Mouse (Mus musculus): ENCODE measurements around the gene Nfam1. TPM values are rescaled to one million over a fixed set of nuclear protein-coding genes. Genes with fewer than 3 reads are reported as not detected.

Nfam1 gene
- polyA plus RNA-seq, 1 experiment from 2014 or later = 1.2 TPM

DNA sequence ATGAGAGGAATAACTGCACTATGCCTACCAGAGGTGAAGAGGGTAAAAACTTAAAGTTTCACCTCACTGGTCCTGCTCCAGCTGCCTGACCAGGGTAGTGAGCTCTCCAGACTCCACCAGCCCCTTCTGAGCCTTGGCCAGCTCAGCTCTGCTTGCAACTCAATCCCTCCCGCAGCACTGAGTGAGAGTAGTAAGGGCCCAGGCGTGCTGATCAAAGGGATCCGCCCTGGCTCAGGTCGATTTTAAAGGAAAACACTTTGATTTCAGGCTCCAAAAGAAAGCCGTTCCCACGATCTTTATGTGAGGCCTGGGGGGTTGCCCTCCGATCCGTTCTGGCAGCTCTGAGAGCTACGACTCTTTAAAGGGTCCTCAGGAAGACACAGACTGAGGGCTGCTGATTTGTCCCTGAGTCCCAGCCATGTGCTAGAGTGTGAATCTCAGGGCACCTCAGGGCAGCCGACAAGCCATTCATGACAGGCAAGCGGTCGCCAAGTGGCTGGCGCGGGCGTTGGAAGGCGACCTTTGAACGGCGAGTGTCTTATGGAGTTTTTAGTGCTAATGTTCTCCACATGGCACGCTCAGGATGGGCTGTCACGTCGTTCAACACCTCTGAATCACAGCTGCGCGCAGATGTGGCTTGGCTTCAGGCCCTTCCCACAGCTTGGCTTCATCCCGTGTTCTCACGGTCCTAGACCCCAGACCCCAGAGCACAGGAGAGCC lies 7.9 kb downstream of the Nfam1 start:
- peak; percentile 3; the same call in 1 of the 2 replicates for TF ChIP-seq CTCF (IDR thresholded peaks at IDR 0.05; ENCODE audit: low read depth)
- H3K9me3 ChIP-seq (ENCODE audit: control insufficient read depth) = no peaks in the 10 kb centered on the region
- 0 out of 2 replicates have a peak, but pooled peaks cover 9% of the 10 kb centered on the region for H3K4me1 ChIP-seq (replicated peaks; ENCODE audit: control insufficient read depth, insufficient read depth, low read length)
- H3K4me2 ChIP-seq (replicated peaks; ENCODE audit: low read depth) = peak overlapping the region; percentile 33; the same call in 1 of the 2 replicates
- 0 out of 2 replicates have a peak overlapping the region, but pooled peaks have one; percentile 11 for H3K9ac ChIP-seq (ENCODE audit: low read depth, low read length)
- WGBS = 14% methylated on average over 25 of the region's 25 CpGs
- peak overlapping the region; percentile 28; the same call in 1 of the 2 replicates for H3K27ac ChIP-seq (ENCODE audit: low read depth, low read length)
- no peaks in the 10 kb centered on the region for H3K36me3 ChIP-seq (ENCODE audit: control insufficient read depth, insufficient read depth)
- H3K4me3 ChIP-seq (ENCODE audit: low read depth, low read length) = no peak overlapping the region
- H3K27me3 ChIP-seq (replicated peaks; ENCODE audit: control insufficient read depth, insufficient read depth, low read length) = no peaks in the 10 kb centered on the region
- peak; percentile 86 for ATAC-seq

DNA sequence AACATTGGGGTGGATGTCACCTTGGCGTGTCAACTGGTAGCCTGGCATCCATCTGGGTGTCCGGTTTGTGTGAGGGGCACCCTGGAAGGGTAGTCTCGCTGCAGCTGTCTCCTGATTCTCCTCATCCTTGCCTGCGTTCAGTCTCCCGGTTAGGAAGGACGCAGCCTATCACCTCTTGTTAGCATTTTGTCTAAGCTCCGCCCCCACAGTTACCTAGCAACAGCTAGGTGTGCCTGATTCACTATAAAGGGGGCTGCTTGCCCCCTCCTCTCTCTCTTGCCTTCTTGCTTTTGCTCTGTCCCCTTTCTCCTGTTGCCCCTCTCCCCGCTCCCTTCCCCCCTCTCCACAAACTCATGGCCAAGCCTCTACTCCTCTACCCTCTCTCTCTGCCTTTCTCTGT lies 10.2 kb downstream of the Nfam1 start:
- no peaks in the 10 kb centered on the region for H3K27me3 ChIP-seq (replicated peaks; ENCODE audit: control insufficient read depth, insufficient read depth, low read length)
- no peaks in the 10 kb centered on the region for H3K9me3 ChIP-seq (ENCODE audit: control insufficient read depth)
- ATAC-seq = no peak
- no peak overlapping the region for H3K4me2 ChIP-seq (replicated peaks; ENCODE audit: low read depth)
- no peak overlapping the region for H3K9ac ChIP-seq (ENCODE audit: low read depth, low read length)
- WGBS = 47% methylated on average over 8 of the region's 8 CpGs
- TF ChIP-seq CTCF (IDR thresholded peaks at IDR 0.05; ENCODE audit: low read depth) = no peak
- 0 out of 2 replicates have a peak, but pooled peaks cover 9% of the 10 kb centered on the region for H3K4me1 ChIP-seq (replicated peaks; ENCODE audit: control insufficient read depth, insufficient read depth, low read length)
- no peak overlapping the region for H3K4me3 ChIP-seq (ENCODE audit: low read depth, low read length)
- H3K36me3 ChIP-seq (ENCODE audit: control insufficient read depth, insufficient read depth) = no peaks in the 10 kb centered on the region
- no peak overlapping the region for H3K27ac ChIP-seq (ENCODE audit: low read depth, low read length)

DNA sequence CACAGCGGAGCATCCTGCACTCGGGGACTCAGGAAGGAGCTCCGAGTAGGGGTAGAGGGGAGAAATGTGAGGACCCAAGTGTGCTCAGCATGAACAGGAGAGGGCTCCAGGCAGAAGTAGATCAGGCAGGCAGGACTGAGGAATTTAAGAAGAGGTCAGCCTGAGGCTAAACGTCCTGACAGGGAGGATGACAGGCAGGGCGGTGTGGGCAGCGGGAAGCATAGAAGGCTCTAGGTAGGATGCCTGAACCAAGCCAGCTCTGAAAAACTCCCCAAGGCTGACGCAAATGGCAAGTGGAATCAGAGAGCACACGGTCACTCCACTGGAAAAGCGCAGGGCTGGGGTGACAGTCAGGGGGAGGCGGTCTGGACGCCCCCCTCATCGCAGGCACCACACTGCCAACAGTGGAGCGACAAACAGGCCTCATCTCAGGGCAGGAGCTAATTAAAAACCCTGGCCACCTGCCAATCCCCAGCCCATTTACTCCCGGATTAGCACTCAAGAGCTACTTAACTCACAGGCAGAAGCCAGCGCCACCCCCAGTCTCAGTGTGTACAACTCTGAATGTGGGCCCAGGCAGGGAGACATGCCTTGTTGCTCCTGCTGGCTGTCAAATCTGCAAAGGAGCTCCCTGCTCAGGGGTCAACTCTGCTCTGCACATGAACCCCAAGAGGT lies 22.0 kb downstream of the Nfam1 start:
- 52% methylated on average over 15 of the region's 15 CpGs for WGBS
- no peak for ATAC-seq
- Histone ChIP-seq H3K27ac (ENCODE audit: low read depth, low read length) (no peak overlapping the region), H3K4me2 (replicated peaks; ENCODE audit: low read depth) (no peak overlapping the region), H3K9me3 (ENCODE audit: control insufficient read depth) (no peaks in the 10 kb centered on the region), H3K36me3 (ENCODE audit: control insufficient read depth, insufficient read depth) (no peaks in the 10 kb centered on the region), H3K4me1 (replicated peaks; ENCODE audit: control insufficient read depth, insufficient read depth, low read length) (peaks cover 7% of the 10 kb centered on the region; the same call in 1 of the 2 replicates), H3K9ac (ENCODE audit: low read depth, low read length) (no peak overlapping the region), H3K27me3 (replicated peaks; ENCODE audit: control insufficient read depth, insufficient read depth, low read length) (no peaks in the 10 kb centered on the region; the same call in 1 of the 2 replicates), H3K4me3 (ENCODE audit: low read depth, low read length) (no peak overlapping the region)
- no peak for TF ChIP-seq CTCF (IDR thresholded peaks at IDR 0.05; ENCODE audit: low read depth)

DNA sequence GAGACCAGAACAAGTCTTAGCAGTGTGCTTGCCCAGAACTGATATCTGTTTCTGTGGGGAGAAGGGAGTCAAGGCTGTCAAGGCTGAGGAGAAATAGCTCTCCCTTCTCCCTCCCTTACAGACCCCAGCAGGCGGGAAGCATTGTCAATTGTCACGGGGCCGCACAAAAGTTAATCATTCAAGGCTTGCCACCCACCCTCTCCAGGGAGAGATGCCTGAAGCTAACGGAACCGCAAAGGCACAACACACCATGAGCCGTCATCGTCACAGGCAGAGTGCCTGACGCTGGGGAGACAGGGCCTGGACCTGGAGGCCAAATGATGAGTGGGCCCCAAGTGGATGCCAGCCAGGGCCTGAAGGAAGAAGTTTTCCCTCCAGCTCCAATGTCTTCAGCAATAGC lies 22.7 kb downstream of the Nfam1 start:
- no peaks in the 10 kb centered on the region; the same call in 1 of the 2 replicates for H3K27me3 ChIP-seq (replicated peaks; ENCODE audit: control insufficient read depth, insufficient read depth, low read length)
- no peak overlapping the region for H3K9ac ChIP-seq (ENCODE audit: low read depth, low read length)
- H3K4me2 ChIP-seq (replicated peaks; ENCODE audit: low read depth) = no peak overlapping the region
- WGBS = 41% methylated on average over 8 of the region's 8 CpGs
- no peak for ATAC-seq
- H3K27ac ChIP-seq (ENCODE audit: low read depth, low read length) = no peak overlapping the region
- no peak overlapping the region for H3K4me3 ChIP-seq (ENCODE audit: low read depth, low read length)
- no peaks in the 10 kb centered on the region for H3K36me3 ChIP-seq (ENCODE audit: control insufficient read depth, insufficient read depth)
- H3K4me1 ChIP-seq (replicated peaks; ENCODE audit: control insufficient read depth, insufficient read depth, low read length) = peaks cover 7% of the 10 kb centered on the region; the same call in 1 of the 2 replicates
- TF ChIP-seq CTCF (IDR thresholded peaks at IDR 0.05; ENCODE audit: low read depth) = no peak
- H3K9me3 ChIP-seq (ENCODE audit: control insufficient read depth) = no peaks in the 10 kb centered on the region

DNA sequence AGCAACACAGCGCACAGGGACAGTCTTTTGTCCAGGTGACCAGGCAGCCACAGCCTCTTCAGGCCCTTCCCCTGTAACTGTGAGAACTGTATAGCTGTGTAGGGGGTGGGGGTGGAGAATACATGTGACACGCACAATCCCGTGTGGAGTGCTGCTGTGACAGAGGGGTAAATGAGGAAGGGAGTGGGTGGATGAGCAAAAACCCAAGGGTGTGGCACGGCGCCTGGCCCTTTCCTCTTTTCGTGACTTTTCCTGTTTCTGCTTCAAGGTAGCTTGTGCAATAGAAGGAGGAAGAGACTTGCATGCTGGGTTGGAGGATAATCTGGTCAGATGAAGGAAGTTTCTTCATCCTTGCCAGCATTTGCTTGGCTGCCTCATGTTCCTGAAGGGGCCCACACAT lies 23.6 kb downstream of the Nfam1 start:
- Histone ChIP-seq H3K9me3 (ENCODE audit: control insufficient read depth) (no peaks in the 10 kb centered on the region), H3K4me1 (replicated peaks; ENCODE audit: control insufficient read depth, insufficient read depth, low read length) (peaks cover 7% of the 10 kb centered on the region; the same call in 1 of the 2 replicates), H3K27ac (ENCODE audit: low read depth, low read length) (no peak overlapping the region), H3K36me3 (ENCODE audit: control insufficient read depth, insufficient read depth) (no peaks in the 10 kb centered on the region), H3K4me2 (replicated peaks; ENCODE audit: low read depth) (no peak overlapping the region), H3K27me3 (replicated peaks; ENCODE audit: control insufficient read depth, insufficient read depth, low read length) (no peaks in the 10 kb centered on the region; the same call in 1 of the 2 replicates), H3K9ac (ENCODE audit: low read depth, low read length) (no peak overlapping the region), H3K4me3 (ENCODE audit: low read depth, low read length) (no peak overlapping the region)
- TF ChIP-seq CTCF (IDR thresholded peaks at IDR 0.05; ENCODE audit: low read depth) = no peak
- peak; percentile 20; the same call in 1 of the 2 replicates for ATAC-seq
- 79% methylated on average over 6 of the region's 6 CpGs for WGBS

DNA sequence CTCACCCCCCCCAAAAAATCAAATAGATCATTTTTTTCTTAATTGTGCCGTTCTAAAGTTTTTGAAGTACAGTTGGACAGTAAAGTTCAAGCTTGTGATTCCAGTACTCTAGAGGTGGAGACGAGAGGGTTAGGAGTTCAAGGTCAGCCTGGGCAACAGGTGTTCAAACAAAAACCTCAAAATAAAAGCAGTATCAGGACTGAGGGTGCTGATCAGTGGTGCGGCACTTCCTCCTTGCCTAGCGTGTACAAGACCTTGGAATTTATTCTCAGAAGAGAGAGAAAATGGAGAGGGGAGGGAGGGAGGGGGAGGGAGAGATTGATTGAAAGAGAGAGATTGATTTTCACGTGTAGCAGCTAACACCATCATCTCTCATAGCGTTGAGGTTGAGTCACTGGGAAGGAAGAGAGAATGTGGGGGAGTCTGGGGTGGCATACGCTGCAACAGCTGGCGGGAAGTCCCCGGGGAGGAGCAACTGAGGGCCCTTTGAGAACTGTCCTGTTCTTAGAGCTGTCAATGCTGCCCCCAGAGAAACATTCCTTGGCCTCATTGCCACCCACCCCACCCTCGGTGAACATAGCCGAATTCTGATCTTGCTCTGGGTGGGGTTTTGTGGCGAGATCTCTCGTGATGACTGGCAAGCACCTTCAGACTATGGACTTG lies 24.2 kb downstream of the Nfam1 start:
- Histone ChIP-seq H3K9ac (ENCODE audit: low read depth, low read length) (no peak overlapping the region), H3K36me3 (ENCODE audit: control insufficient read depth, insufficient read depth) (no peaks in the 10 kb centered on the region), H3K4me3 (ENCODE audit: low read depth, low read length) (no peak overlapping the region), H3K4me1 (replicated peaks; ENCODE audit: control insufficient read depth, insufficient read depth, low read length) (peaks cover 7% of the 10 kb centered on the region; the same call in 1 of the 2 replicates), H3K4me2 (replicated peaks; ENCODE audit: low read depth) (no peak overlapping the region), H3K9me3 (ENCODE audit: control insufficient read depth) (no peaks in the 10 kb centered on the region), H3K27ac (ENCODE audit: low read depth, low read length) (no peak overlapping the region), H3K27me3 (replicated peaks; ENCODE audit: control insufficient read depth, insufficient read depth, low read length) (no peaks in the 10 kb centered on the region; the same call in 1 of the 2 replicates)
- ATAC-seq = 0 out of 2 replicates have a peak, but pooled peaks have one; percentile 17
- WGBS = 68% methylated on average over 13 of the region's 13 CpGs
- TF ChIP-seq CTCF (IDR thresholded peaks at IDR 0.05; ENCODE audit: low read depth) = no peak

Data from intestine, postnatal 0 days (tissue).